Mouse (Mus musculus) lung, postnatal 0 days (tissue): ENCODE measurements around the gene Slc37a1.

Source experiments
- CTCF ChIP-seq: IDR thresholded peaks from 2 replicates; pipeline ENCODE4 v1.5.1; 2016; ENCODE audit warnings: antibody characterized with exemption, mild to moderate bottlenecking
- EP300 ChIP-seq: IDR thresholded peaks from 2 replicates; pipeline ENCODE4 v1.6.1; 2016; ENCODE audit warnings: antibody characterized with exemption, mild to moderate bottlenecking, control low read depth

DNA sequence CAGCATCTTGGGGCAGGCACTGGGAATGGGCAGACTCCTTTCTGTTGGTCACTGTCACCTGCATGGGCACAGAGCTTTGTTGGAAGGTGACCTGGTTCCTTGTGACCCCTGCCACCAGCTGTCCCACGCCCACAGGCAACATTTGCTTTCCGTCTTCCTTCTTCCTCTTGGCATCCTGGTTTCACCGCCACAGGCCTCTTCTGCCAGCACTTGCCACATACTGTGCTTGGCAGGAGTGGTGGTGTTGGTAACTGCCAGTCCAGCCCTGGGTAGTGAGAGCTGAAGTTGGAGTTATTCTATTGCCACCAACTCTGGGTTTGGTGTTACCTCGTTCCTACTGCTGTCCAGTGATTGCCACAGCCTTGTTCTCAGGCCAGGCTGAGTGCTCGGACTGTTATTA, 61.5 kb downstream of the Slc37a1 start:
- no peak for TF ChIP-seq CTCF
- no peak for TF ChIP-seq EP300
